Mouse (Mus musculus) activated CD4-positive, CD25-positive, alpha-beta regulatory T cell, adult 4 months (primary cell): ENCODE data around the gene Adcy2. TPM values are rescaled to one million over a fixed set of nuclear protein-coding genes. Genes with fewer than 3 reads are reported as not detected.

Source experiments
- ATAC-seq: one replicate; pipeline ENCODE4 v1.8.0; 2017
- polyA plus RNA-seq, 2 experiments: library from polyadenylated mRNA; unstranded; fragments of 100-300 nt; shearing (Covaris generic); gene quantifications; one replicate each; pipeline ENCODE4 v1.2.1; 2017

Adcy2 gene
- polyA plus RNA-seq, 2 experiments from 2014 or later: not detected

DNA sequence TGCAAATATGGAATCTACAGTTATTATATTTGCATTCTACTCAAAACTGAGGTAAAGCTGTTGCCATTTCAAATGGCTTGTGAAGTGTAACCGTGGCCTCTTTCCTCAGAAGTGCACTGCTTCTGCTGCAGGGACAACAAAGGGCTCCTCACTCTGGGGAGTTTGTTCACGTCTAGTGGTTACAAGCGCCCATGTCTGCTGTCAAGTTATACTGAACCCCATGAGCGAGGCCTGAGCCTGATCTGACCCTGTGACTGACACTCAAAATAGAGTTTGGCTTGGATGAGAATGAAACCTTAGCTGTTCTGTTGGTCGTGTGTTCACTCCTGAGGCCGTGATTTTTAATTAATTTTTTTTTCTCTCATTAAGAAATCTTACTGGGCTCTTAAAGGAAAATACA lies 38.8 kb downstream of the Adcy2 start:
- ATAC-seq: no peak

DNA sequence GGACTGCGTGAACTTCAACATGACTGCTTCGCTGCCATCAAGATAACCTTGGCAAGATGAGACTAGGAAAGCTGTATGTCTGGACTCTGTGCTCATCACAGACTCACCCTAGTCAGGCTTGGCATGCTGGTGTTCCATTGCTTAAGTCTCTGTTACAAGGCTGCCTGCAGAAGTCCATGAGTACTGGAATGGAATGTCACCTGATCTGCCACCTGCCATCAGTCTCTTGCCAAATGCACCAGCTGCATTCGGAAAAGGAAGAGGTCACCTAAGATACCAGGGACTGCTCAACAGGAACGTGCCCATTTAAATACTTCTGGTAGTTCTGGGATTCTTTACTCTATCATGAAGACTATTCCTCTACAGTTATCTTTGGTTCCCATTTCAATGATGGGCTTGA lies 39.9 kb downstream of the Adcy2 start:
- no peak for ATAC-seq

DNA sequence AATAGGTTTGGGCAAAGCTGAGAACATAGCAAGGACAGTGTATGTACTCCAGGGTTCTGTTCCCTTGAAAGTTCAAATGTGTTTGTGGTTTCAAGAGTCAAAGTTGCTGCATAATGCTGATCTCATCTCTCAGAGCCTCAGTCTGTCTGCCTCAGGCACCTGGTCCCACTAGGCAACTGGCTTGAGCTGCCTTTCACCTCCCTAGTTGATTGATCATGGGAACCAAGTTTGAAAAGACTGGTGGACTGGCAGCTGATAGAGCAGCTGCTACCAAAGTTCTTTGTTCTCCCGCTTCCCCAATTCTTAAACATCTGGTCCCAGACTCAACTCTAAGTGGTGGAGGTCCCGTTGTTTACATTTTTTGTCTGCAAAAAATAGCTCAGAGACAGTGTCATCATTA lies 56.6 kb downstream of the Adcy2 start:
- ATAC-seq: no peak

DNA sequence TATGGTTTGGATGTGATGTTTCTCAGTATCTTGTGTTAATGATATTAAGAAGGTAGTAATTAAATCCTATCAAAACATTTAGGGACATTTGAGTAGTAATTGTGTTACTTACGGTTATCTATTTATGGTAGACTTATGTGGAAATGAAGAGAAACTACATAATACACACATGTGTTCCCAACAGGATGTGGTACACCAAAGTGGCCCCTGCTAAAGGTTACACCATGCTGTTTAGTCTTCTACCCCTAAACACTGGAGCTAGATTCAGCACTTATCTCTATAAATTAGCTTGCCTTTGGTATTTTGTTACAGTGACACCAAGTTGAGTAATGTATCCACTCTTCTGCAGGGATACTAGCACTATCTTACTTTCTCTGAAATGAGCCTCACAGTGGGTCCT lies 57.9 kb downstream of the Adcy2 start:
- no peak for ATAC-seq

DNA sequence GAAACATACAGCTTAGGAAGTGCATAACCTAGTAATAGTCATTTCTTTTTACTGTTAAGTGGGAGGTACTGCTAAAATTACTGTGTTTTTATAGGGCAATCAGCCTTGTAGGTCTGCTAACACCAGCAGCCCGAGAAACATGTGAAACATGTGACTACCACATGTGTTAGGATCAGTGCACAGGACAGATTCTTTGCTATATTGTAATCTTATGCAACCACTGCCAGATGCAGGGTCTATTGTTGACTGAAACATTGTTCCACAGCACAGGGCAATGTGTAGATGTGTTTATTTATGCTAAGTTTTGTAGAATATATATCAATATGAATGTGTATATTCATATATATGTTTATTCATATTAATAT lies 67.1 kb downstream of the Adcy2 start:
- ATAC-seq: no peak

DNA sequence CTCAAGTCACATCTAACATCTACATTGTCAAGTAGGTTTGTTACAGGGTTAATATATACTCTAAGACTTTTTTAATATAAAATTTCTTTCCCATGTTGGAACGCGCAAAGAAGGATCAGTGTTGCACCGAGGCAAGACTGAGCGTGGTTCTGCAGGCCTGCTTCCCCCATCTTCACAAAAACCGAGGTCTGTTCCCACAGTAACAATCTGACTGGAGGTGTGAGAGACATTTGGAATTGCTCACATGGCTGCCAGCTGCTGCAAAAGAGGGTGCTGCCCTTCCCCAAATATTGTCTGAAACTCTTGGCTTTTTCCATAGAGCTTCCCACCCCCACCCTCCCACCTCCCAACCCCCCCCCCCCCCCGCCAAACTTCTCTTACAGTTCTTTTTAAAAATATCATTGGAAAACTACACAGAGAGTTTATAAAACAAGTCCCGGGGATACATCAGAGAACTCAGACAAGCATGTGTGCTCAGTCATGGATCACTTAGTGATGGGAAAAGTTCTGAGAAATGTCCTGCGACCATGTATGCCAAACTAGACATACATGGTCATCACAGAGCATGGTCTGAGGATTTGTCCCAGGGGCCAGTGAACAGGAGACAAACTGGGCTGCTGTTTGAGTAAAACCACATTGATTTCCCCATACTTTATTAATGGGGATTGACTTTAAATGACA lies 67.6 kb downstream of the Adcy2 start:
- no peak for ATAC-seq

DNA sequence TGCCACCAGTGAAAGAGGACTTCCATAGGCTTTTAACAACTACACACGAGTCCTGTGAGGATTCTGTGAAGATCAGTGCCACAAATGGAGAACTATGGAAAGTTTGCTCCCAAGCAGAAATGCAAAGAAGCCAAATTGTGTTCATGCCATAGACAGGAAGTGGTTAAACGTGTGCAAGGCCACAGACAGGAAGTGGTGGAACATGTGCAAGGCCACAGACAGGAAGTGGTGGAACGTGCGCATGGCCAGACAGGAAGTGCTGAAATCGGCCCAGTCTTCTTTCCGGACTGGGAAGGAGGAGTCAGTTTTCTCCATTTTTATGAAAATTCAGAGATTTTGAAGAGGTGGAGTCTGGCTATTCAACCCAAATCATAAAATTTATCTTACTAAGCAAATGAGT lies 70.9 kb downstream of the Adcy2 start:
- ATAC-seq: no peak

DNA sequence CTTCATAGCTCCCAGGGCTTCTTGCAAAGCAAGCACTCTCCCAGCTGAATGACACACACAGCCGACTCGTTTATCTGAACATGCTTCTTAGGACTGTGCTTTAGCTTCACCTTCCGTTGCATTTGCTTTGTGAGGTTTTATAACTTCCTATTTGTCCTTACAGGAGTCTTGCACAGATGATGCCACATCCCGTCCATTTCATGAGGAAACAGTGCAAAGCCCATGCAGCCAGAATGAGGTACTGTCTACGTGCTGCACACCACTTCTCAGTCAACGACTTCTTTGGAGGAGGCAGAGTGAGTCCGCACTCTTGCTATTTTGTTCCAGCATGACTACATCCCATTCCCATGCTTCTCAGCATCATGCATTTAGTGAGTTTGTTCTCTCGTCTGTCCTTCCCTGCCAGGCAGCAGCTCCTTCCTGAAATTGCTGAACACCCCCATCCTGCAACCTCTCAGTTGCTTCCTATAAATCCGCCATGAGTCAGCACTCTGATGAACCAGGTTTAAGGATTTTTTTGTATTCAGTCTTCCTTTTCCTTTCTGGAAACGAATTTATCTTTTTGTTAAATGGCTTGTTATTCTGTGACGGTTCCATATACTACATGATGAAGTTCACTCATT lies 85.6 kb downstream of the Adcy2 start:
- ATAC-seq: no peak

DNA sequence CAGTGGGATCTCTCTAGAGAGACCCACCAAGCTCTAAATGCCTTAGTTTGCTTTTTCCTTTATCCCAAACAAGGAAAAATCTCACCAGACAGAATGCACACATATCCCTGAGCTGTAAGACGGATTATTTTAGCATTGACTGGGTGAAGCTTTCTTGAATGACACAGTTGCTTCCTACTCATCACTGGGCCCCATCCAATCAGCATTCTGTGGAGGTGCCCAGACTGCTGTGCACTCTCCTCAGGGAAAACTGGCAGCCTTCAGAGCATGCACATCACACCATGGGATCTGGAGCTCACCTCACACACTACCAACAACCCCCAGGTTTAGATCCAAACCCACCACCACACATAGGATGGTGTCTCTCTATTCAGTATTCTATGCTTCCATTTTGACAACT lies 92.7 kb downstream of the Adcy2 start:
- ATAC-seq: no peak

DNA sequence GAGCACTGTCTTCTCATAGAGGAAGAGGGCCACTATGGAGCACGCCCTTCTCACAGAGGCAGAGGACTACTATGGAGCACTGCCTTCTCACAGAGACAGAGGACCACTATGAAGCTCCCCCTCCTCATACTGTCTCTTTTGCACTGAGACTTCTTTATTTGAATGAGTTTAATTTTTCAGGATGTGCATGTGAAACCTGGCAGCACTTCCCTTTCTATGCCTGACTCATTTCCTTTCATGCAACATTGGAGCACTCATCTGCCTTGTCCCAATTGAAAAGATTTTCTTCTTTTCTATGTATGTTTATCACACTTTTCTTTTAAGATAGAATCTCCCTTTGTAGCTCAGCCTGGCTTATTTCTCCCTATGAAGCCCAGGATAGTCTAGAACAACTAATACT lies 96.6 kb downstream of the Adcy2 start:
- ATAC-seq: no peak

DNA sequence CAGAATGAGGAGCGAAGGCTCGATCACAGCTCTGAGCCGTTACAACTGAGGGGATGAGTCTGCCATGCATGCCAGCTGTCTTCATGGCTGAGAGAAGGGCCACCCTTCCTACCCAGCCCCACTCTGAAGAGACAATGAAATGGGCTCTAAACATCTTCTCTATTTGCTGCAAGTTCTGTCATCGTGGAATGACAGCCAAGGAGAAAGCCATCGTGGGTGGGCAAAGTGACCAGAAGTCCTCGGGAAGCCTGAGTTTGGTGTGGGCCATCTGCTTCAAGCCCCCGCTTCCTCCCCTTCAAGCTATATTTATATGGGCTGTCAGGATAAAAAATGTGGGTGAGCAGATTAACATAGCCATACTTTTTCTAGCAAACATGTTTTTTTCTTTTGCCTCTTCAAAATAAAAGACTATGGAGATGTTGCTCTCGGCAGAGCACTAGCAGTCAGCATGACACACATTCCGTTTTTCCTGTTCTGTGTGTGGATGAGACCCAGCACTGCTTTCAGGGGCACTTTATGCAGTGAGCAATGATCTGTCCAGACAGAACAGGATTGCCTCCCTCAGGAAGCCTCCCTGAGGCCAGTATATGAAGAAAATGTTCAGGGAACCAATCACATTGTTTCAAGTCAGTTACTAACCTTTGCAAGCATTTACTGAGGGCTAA lies 109.3 kb downstream of the Adcy2 start:
- no peak for ATAC-seq

DNA sequence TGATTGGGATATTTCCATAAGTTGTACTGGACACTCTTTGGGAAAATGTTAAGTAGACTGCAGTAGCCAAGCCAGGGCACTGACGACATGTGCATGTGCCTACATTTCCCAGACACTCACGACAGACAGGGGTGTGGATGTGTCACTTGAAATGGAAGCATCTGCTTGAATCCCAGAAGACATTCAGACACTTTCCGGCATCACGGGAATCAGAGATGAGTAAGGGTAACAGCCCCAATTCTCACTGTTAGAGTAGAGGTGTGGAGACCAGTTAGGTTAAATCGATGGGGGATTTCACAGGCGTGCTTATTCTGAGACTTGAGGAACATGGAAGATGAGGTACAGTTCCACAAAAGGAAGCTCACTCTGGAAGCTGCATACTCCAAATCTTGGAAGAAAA lies 130.6 kb downstream of the Adcy2 start:
- ATAC-seq: no peak

DNA sequence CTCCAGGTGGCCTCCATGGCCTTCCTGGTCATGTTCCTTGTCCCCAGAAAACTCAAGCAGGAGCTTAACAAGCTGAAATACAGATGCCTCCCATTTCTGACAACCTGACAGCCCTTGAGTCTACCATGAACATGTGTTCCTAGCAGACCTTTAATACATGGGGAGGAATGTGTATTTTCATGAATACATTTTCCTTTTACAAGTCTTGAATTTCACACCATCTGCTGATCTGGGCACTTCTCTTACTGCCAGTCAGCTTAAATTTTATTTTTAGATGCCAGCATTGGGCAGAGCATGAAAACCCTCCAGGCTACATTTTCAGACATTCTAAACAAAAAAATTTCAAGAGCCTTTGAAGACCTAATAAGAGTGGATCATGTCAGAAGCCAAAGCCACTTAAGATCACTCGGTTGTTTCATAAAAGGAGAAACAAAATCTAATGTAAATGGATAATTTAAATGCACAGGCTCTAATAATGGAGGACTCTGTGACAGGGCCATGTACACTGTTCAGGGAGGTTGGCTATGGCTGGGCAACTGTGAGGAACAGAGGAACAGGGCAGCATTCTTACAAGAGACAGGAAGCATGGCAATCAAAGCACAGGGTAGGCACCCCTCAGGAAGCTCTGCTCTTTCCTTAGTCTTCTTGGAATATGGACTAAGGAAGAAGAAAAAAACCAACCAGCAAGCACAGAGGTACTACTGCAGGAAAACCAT lies 131.2 kb downstream of the Adcy2 start:
- no peak for ATAC-seq

DNA sequence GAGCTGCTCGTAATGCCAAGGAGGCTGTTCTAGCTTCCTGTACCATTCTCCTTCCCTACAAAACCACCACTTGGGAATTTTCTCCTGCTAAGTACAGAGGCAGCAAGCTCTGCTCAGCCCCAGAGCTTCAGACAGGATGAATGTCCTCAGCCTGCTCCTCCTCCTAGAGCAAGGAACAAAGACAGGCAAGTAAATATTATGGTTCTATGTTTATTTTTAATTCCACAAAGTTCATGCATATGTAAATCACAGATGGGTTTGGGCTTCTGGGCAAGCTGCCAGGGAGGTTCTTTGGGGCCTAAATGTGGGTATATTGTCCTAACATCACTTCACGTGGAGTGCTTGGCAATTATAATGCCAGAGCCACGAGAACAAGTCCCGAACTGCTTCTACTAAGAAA lies 139.3 kb downstream of the Adcy2 start:
- ATAC-seq: no peak

DNA sequence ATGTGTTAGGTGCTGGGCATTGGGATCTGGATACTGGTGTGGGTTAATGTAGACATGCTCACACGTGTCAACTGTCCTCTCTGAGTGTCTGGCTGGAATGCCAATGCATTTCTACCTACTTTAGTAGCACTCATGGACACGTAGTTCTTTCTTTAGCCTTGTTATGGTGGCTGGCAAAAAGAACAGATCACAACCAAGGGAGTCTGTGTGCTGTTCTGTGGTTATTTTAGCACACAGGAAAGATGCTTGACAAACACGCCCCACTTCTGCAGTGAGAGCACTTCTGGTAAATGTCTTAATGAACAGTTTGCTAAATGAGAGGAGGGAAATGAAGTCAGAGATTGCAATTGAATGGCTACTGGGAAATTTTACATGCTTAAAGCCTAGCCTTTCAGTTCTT lies 151.1 kb downstream of the Adcy2 start:
- ATAC-seq: no peak

DNA sequence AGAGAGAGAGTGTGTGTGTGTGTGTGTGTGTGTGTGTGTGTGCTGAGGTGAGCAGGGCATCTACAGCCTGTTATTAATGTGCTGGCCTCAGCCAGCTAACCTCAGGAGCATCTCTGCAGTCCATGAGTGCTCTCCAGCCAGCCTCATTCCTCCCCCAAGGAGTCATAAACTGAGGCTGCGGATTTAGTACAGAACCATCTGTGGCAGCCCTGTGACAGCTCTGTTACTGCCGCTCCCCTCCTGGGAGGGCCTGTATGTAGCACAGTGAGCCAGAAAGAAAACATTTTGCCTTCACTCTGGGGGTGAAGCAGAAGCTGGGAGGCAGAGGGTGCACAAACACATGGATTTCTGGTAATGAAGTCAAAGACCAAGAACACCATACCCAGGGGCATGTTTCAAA lies 159.8 kb downstream of the Adcy2 start:
- no peak for ATAC-seq

DNA sequence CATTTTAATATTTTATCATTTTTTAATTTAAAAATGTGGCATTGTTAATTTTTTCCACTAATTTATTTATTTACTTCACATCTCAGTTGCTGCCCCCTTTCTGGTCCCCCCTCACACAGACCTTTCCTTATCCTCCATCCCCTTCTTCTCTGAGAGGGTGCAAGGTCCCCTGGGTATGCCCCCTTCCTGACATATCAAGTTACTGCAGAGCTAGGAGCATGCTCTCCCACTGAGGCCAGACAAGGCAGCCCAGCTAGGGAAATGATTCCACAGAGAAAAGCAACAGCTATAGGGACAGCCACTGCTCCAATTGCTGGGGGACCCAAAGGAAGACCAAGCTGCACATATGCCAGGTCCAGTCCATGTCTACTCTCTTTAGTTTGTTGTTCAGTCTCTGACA lies 163.2 kb downstream of the Adcy2 start:
- no peak for ATAC-seq

DNA sequence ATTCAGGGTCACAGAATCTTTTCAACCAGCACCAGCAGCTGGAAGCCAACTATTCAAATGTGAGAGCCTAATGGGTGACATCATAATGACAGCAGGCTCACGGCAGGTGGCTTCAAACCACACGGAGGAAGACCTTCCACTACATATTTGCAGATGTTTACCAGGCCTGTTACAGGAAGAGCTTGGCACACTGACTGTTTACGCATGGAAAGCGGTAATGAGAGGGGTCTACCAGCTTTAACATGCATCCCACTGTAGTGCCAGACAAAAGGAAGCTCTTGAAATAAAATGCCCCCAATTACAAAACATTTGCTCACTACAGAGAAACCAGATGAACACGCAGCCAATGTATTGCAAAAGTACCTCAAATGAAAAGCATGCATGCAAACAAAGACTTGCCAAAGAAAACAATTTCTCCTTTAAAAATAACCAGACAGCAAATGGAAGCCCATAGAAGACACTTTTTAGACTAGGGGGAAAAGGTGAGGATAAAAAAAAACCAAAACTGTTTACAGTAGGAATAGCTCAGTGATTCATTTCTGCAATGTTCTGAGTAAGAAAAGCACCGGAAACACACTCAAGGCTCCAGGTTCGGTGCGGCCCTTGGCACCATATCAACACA lies 163.8 kb downstream of the Adcy2 start:
- ATAC-seq: no peak

DNA sequence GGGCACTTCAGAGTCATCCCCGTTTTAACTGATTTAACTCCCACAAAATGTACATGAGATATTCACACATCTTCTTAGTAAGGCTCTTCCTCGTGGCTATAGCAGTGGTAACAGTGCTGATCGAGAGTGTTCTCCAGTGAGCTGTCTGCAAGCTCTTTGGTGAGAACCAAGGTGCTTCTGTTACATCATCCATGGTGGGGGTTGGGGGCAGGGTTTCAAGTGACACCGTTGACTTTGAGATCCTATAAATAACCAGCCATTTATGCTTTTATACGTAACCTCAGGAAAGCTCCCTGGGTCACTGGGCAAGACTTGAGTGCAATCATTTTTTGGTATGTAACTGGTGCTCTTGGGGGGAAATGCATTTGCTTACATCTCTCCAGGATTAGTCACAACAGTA lies 167.2 kb downstream of the Adcy2 start:
- no peak for ATAC-seq

DNA sequence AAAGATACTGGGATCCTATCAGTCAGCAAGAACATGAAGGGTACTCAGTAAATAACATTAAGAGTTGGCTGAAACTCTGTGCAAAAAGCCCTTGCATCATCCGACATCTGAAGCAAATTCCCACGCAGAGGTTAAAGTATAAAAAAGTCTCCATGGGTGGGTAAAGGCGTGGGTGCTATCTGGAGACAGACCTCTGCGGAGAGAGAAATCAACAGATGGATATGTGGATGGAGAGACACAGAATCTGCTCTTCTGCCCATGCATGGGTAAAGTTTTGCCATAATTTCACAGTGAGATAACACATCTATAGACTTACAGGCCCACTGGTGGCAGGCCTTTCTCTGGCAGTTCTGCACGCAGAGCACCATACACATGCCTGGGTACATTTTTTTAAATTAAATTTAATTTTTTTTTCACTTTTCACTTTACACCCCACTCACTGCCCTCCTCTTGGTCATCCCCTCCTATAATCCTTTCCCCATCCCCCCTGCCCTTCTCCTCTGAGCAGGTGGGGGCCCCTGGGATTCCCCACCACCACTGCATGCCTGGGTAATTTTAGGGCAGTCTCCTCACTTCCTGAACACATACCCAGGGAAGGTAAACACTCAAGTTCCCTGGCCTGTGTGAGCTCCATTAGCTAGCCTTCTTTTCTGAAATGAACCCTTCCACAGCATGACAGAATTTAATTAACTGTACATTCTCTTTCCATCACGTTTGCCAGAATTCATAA lies 169.1 kb downstream of the Adcy2 start:
- ATAC-seq: no peak

DNA sequence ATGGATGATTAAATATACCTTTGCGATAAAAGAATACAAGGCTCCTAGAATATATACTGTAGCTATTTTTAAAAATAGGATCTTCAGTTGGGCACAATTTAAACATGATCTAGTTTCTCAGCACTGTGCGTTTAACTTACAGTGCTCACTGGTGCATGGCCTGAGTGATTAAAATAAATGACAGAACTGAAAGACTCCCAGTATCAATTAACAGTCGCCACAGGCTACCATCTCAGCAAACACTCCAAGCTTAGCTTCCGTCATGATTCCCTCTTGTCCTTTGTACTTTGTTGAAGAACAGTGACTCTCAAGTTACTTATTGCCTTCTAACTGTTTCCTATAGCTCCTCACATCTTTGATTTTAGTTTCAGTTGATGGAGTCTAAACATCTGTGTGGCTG lies 170.9 kb downstream of the Adcy2 start:
- no peak for ATAC-seq

DNA sequence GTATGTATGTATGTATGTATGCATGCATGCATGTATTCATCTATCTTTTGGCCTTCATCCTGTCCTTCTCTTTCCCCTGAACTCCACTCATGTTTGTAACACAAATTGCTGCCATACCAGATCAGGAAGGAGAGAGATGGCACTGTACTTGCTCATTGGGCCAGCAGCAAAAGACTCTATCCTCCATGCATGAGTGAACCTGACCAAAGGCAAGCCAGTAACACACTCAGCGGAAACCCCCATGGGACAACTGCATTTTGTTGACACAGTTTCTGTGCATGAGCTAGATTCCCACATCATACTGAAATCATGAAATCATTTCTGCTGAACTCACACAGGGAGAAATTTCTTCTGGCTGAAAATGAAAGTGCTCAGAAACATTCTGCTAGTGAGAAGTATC lies 172.9 kb downstream of the Adcy2 start:
- ATAC-seq: no peak
